In genomic region chr17:16951092-16952016, GRCm38 (mm10) we compare ENCODE assay signal across 7 mouse cellular contexts.
A peak's percentile ranks its signal among the peaks of the same experiment; 100 is the strongest.
DNase-seq lines count a peak whose midpoint lies in the region; ATAC-seq lines count a peak whose summit lies in the region.
"Not testable (repeated sequence)": the region's sequence is repeated elsewhere in the genome, so short reads cannot be mapped to it uniquely, and the experiment has no call there.

No protein-coding gene starts in this region.

- not testable (repeated sequence) for H3K4me1 ChIP-seq in intestine, embryonic 16.5 days (ENCODE audit: control insufficient read depth, insufficient read depth, low read length); midbrain, embryonic 11.5 days (ENCODE audit: control insufficient read depth, insufficient read depth, low read length)

- intact Hi-C loops in left cerebral cortex, postnatal 36 days (cut with DNase I), result not testable (repeated sequence)

- 0 out of 2 replicates have a peak overlapping the region, but pooled peaks have one; percentile 37 for H3K27ac ChIP-seq in intestine, embryonic 16.5 days (ENCODE audit: low read length)
- H3K27ac ChIP-seq in midbrain, embryonic 11.5 days (ENCODE audit: low read depth, low read length), result not testable (repeated sequence)

- H3K4me2 ChIP-seq in intestine, embryonic 16.5 days (ENCODE audit: low read depth, low read length), result not testable (repeated sequence)
- peak overlapping the region; percentile 30 for H3K4me2 ChIP-seq in midbrain, embryonic 11.5 days

- H3K9me3 ChIP-seq in intestine, embryonic 16.5 days (ENCODE audit: control insufficient read depth, low read length); midbrain, embryonic 11.5 days (ENCODE audit: control insufficient read depth, low read length): not testable (repeated sequence)

- H3K4me3 ChIP-seq in intestine, embryonic 16.5 days (ENCODE audit: low read length), result peak overlapping the region; percentile 56
- peak overlapping the region; percentile 39 for H3K4me3 ChIP-seq in midbrain, embryonic 11.5 days (ENCODE audit: low read depth, low read length)

- not testable (repeated sequence) for H3K36me3 ChIP-seq in intestine, embryonic 16.5 days (ENCODE audit: control insufficient read depth, insufficient read depth, low read length); midbrain, embryonic 11.5 days (ENCODE audit: control insufficient read depth, insufficient read depth, low read length)

- peak; percentile 90 for DNase-seq in adrenal gland, adult 8-10 months
- DNase-seq in embryo, embryonic 9.5 days (ENCODE audit: extremely low spot score), result peak; percentile 87
- DNase-seq in gastrocnemius, postnatal 4 days (ENCODE audit: low spot score in 2 of 2), result peak; percentile 45 to 84
- peak; percentile 87 to 91 for DNase-seq in left cerebral cortex, postnatal 36 days (ENCODE audit: low spot score in 2 of 2)
- peak; percentile 96 for DNase-seq in midbrain, embryonic 11.5 days (ENCODE audit: low spot score, missing footprints)
- peak; percentile 89 for DNase-seq in skeletal muscle tissue, adult 2 months (ENCODE audit: low read depth, low spot score)

- WGBS in intestine, embryonic 16.5 days, result 2% methylated on average over 22 of the region's 26 CpGs
- WGBS in midbrain, embryonic 11.5 days, result 4% methylated on average over 22 of the region's 26 CpGs

- not testable (repeated sequence) for H3K27me3 ChIP-seq in intestine, embryonic 16.5 days (replicated peaks; ENCODE audit: control insufficient read depth, insufficient read depth, low read length); midbrain, embryonic 11.5 days (ENCODE audit: control insufficient read depth, insufficient read depth, low read length)

- ATAC-seq in intestine, embryonic 16.5 days, result peak; percentile 100
- peak; percentile 100 for ATAC-seq in midbrain, embryonic 11.5 days (ENCODE audit: low FRiP score)

- peak overlapping the region; percentile 59 for H3K9ac ChIP-seq in intestine, embryonic 16.5 days (ENCODE audit: low read depth, low read length)
- H3K9ac ChIP-seq in midbrain, embryonic 11.5 days (ENCODE audit: low read length), result peak overlapping the region; percentile 42; the same call in 1 of the 2 replicates
